Mouse (Mus musculus) liver, embryonic 13.5 days (tissue): ENCODE measurements around the gene Dclk1. TPM values are rescaled to one million over a fixed set of nuclear protein-coding genes. Genes with fewer than 3 reads are reported as not detected.
A peak's percentile ranks its signal among the peaks of the same experiment; 100 is the strongest.

ENCODE experiments used
- ATAC-seq: fragments of 200-750 bp; cut with Nextera tagmentation; 2 replicates; pipeline ENCODE4 v1.8.0; 2017; ENCODE audit warnings: low read depth, mild to moderate bottlenecking, moderate number of reproducible peaks, moderate library complexity
- DNase-seq: peaks from one replicate; pipeline ENCODE4 v3.0.0; 2022
- H3K27ac ChIP-seq: fragments of 300-500 bp; sonication (generic); 2 replicates; pipeline ENCODE4 v1.5.1; 2015; ENCODE audit warnings: moderate library complexity, mild to moderate bottlenecking, inconsistent platforms
- H3K27me3 ChIP-seq: fragments of 300-500 bp; sonication (generic); 2 replicates; pipeline ENCODE4 v1.6.1; 2015; ENCODE audit warnings: mild to moderate bottlenecking, inconsistent platforms
- H3K36me3 ChIP-seq: fragments of 300-500 bp; sonication (generic); 2 replicates; pipeline ENCODE4 v1.6.1; 2015; ENCODE audit warnings: mild to moderate bottlenecking, inconsistent platforms
- H3K4me1 ChIP-seq: fragments of 300-500 bp; sonication (generic); replicated peaks from 2 replicates; pipeline ENCODE4 v1.6.1; 2015; ENCODE audit warnings: inconsistent platforms
- H3K4me2 ChIP-seq: fragments of 300-500 bp; sonication (generic); 2 replicates; pipeline ENCODE4 v1.6.1; 2015; ENCODE audit warnings: inconsistent platforms, mild to moderate bottlenecking, moderate library complexity
- H3K4me3 ChIP-seq: fragments of 300-500 bp; sonication (generic); replicated peaks from 2 replicates; pipeline ENCODE4 v1.5.1; 2015; ENCODE audit warnings: mild to moderate bottlenecking, inconsistent platforms
- H3K9ac ChIP-seq: fragments of 300-500 bp; sonication (generic); 2 replicates; pipeline ENCODE4 v1.6.1; 2015; ENCODE audit warnings: mild to moderate bottlenecking, inconsistent platforms
- H3K9me3 ChIP-seq: fragments of 300-500 bp; sonication (generic); replicated peaks from 2 replicates; pipeline ENCODE4 v1.6.1; 2016; ENCODE audit warnings: inconsistent platforms
- WGBS: fragments of 180-500 bp; shearing (Covaris S2); methylation state at CpG from one replicate; pipeline ENCODE4 v1.1.7; 2015; ENCODE audit not compliant: insufficient replicate concordance; 5-methylcytosine and 5-hydroxymethylcytosine counted together
- polyA plus RNA-seq: library from polyadenylated mRNA; unstranded; fragments of >200 nt; fragmentation: Nextera tagmentation; extraction: Ambion mirVana; gene quantifications from 2 replicates; pipeline ENCODE4 v1.2.1, GENCODE M21; 2015

Gene Dclk1
- polyA plus RNA-seq, 1 experiment from 2014 or later = 1.1 TPM

DNA sequence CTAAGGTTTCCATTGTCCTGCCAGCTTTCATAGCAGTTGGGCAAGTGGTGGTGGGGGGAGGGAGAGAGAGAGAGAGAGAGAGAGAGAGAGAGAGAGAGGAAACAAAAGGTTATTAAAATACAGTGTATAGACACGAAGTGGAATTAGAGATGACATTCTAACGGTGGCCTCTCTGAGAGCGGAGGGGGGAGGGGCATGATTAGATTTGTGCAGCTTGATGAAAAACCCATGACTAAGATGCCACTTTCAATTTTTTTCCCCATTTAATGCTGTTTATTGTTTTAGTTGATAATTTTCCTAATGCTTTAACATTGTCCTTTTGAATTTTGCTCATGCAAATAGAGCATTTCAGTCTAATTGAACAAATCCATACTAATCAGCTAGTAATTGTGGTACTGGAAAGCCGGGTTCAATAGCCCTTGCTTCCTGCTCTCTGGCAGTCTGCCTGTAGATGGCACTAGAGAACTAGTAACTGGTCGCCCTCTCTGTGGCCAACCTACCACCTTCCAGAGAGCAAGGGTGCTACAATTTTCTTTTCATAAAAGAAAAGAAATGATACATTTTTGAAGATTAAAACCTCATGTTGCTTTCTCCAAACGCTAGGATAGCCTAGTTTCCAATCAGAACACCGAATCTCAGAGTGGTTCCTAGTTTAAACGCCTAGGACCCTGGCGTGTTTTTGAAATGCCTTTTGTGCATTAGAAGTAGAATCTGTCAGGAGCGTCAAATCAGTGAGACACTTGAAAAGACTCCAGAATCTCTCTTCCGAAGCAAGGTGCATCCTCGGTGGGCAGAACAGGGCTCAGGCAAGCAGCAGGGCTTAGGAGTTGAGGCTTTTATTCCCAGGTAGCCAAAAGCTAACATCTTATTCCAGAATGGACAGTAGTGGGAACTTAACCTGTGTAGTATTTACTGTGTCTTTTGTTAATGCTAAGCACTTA, 278.3 kb downstream of the Dclk1 start:
- Histone ChIP-seq H3K27ac (no peak overlapping the region), H3K36me3 (no peaks in the 10 kb centered on the region), H3K9me3 (no peaks in the 10 kb centered on the region), H3K4me2 (no peak overlapping the region), H3K27me3 (no peaks in the 10 kb centered on the region), H3K4me3 (no peak overlapping the region), H3K9ac (no peak overlapping the region), H3K4me1 (no peaks in the 10 kb centered on the region)
- WGBS = 31% methylated on average over 12 of the region's 12 CpGs
- ATAC-seq (no peak), DNase-seq (peak; percentile 5)

DNA sequence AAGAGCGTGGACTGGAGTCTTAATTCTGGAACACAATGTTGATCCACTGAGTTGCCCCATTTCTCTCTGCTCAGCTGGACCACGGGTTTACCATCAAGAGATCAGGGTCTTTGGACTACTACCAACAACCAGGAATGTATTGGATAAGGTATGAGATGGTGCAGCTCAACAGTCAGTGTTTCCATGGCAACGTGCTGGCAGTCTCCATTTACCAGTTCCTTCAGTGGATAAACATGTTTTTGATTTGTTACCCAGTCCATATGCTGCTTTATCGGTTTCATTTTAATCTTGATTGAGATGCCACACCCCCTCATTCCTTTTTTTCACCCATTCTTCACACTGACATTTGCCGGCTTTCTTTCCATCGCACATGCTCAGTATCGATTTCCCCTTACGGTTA, 279.6 kb downstream of the Dclk1 start:
- Histone ChIP-seq H3K27me3 (no peaks in the 10 kb centered on the region), H3K27ac (no peak overlapping the region), H3K36me3 (no peaks in the 10 kb centered on the region), H3K4me1 (no peaks in the 10 kb centered on the region; the same call in 1 of the 2 replicates), H3K4me2 (no peak overlapping the region), H3K4me3 (no peak overlapping the region), H3K9me3 (no peaks in the 10 kb centered on the region), H3K9ac (no peak overlapping the region)
- 70% methylated on average over 8 of the region's 8 CpGs for WGBS
- no peak for ATAC-seq
- DNase-seq = no peak

DNA sequence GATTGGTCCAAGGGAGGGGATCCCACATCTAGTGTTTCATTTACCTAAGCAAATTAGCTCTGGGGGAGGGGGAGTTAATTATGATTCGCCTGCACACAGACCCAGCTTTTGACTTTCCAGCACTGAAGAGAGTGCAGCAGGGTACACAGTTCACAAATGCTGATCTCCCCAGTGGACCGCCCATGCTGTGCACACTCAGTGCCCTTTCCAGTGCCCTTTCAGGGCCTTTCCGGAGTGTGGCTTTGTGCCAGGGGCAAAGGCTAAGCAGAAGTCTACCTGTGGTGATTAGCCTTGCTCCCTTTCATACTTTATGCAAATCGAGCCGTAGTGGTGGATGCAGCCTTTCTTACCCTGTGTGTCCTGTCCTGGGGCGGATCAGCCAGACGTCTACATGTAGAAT, 281.1 kb downstream of the Dclk1 start:
- Histone ChIP-seq H3K27ac (no peak overlapping the region), H3K27me3 (no peaks in the 10 kb centered on the region), H3K4me2 (no peak overlapping the region), H3K4me1 (no peaks in the 10 kb centered on the region; the same call in 1 of the 2 replicates), H3K9me3 (no peaks in the 10 kb centered on the region), H3K36me3 (no peaks in the 10 kb centered on the region), H3K4me3 (no peak overlapping the region), H3K9ac (no peak overlapping the region)
- no peak for DNase-seq
- 0 out of 2 replicates have a peak, but pooled peaks have one; percentile 20 for ATAC-seq
- WGBS = 64% methylated on average over 7 of the region's 7 CpGs

DNA sequence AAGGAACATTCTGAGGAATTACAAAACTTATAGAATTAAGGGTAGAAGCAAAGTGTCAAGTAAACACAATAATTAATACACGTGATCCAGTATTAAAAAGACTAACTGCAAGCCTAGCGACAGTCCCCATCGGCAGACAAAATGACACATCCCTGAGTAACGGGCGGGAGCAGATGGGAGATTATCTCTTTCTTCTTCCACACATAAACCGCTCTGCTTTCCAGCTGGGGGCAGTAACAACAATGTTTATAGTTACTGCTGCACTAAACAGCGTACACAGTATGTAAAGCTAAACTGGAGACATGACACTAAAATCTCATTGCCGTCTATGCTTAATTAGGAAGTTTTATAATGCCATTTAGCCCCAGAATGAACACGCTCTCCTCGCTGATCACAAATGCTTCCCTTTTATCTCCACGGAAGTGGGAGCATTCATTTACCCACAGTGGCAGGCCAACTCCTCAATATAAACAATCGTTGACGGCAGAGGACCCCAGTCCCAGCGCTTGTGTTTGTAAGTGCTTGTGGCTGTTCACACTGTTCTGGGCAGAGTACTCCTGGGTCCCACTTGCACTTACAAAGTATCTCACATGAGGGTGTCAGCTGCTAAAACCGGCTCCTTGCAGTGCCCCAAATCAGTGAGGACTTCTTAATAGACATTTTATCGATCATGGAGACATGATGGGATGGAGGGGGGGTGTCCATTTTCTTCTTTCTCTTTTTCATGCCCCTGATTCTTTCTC, 281.7 kb downstream of the Dclk1 start:
- WGBS = 40% methylated on average over 16 of the region's 16 CpGs
- H3K4me1 ChIP-seq = no peaks in the 10 kb centered on the region; the same call in 1 of the 2 replicates
- DNase-seq (no peak), ATAC-seq (no peak)
- H3K4me3 ChIP-seq = no peak overlapping the region
- H3K27ac ChIP-seq = no peak overlapping the region
- no peak overlapping the region for H3K4me2 ChIP-seq
- no peaks in the 10 kb centered on the region for H3K36me3 ChIP-seq
- no peaks in the 10 kb centered on the region for H3K27me3 ChIP-seq
- H3K9ac ChIP-seq = no peak overlapping the region
- no peaks in the 10 kb centered on the region for H3K9me3 ChIP-seq

DNA sequence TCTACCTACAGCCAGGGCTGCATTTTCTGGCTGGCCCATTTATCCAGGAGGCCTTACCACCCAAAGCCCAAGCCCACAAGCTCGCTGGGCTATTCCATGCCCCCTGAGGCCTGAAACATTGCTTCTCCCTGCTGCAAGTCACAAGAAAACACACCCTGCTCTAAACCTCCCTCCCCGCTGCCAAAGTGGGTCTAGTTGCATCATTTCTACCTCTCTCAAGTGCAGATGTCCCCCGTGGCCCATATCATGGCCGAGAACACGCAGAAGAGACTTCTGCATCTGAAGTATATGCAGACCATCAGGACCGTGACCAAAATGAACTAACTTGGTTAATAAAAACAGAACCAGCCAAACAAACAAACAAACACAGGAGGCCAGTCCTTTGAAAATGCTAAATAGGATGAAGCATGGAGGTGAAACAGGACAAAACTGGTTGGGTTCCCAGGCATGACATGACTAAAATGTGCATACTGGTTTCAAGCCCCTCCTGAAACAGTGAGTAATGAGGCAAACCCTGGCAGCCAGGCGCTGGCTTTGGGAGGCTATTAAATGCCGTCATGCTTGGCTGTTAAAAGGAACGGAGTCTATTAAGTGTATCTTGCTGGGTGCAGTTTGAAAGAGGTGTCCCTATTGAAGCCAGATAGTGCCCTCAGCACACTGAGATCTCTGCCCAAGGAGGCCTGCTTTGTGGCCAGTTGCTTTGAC, 282.5 kb downstream of the Dclk1 start:
- H3K4me1 ChIP-seq = no peaks in the 10 kb centered on the region; the same call in 1 of the 2 replicates
- no peaks in the 10 kb centered on the region for H3K36me3 ChIP-seq
- H3K27ac ChIP-seq = no peak overlapping the region
- ATAC-seq = no peak
- no peaks in the 10 kb centered on the region for H3K27me3 ChIP-seq
- no peak overlapping the region for H3K4me2 ChIP-seq
- no peak overlapping the region for H3K9ac ChIP-seq
- WGBS = 74% methylated on average over 9 of the region's 9 CpGs
- H3K4me3 ChIP-seq = no peak overlapping the region
- DNase-seq = no peak
- no peaks in the 10 kb centered on the region for H3K9me3 ChIP-seq

DNA sequence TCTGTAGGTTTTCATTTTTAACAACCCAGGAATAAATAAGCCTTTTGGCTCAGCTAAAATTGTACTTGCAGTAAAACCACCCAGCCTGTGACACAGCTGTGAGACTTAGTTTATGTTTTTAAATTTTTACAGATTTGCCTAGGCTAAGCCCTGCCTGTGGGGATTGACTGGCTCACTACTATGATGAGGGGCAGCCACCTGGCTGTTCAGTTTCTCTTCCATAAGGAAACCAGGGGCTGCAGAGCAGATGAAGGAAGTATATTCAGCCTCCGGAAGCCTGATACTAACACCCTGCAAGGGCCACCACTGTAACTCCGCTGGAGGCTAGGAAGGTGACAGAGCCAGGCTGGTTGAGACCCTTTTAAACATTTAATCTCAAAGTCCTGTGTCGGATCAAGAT, 284.3 kb downstream of the Dclk1 start:
- ATAC-seq (no peak), DNase-seq (no peak)
- no peaks in the 10 kb centered on the region for H3K36me3 ChIP-seq
- H3K4me2 ChIP-seq = no peak overlapping the region
- no peaks in the 10 kb centered on the region; the same call in 1 of the 2 replicates for H3K4me1 ChIP-seq
- WGBS = 41% methylated on average over 3 of the region's 3 CpGs
- no peaks in the 10 kb centered on the region for H3K9me3 ChIP-seq
- no peak overlapping the region for H3K9ac ChIP-seq
- H3K27me3 ChIP-seq = no peaks in the 10 kb centered on the region
- H3K4me3 ChIP-seq = no peak overlapping the region
- no peak overlapping the region for H3K27ac ChIP-seq

DNA sequence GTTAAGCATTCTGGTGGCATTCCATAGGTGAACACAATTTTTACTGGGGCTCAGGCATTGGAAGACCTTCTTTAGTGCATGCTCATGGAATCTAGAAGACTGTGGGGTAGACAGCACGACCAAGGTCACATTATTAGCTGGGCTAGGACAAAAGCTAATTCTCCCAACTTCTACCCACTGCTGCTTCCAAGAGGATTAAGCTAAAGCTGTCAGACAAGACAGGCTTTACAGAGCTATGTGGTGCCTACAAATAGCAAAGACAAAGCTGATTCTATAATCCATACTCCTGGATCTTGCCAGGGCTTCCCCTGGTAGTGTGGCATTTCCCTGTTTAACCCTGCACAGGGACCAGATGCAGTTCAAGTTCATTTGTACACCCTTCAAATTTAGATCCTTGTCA, 285.4 kb downstream of the Dclk1 start:
- no peaks in the 10 kb centered on the region for H3K9me3 ChIP-seq
- no peaks in the 10 kb centered on the region for H3K27me3 ChIP-seq
- DNase-seq (no peak), ATAC-seq (no peak)
- H3K4me1 ChIP-seq = no peaks in the 10 kb centered on the region; the same call in 1 of the 2 replicates
- no peak overlapping the region for H3K9ac ChIP-seq
- H3K4me3 ChIP-seq = no peak overlapping the region
- H3K4me2 ChIP-seq = no peak overlapping the region
- WGBS = 32% methylated on average over 1 of the region's 1 CpGs
- no peaks in the 10 kb centered on the region for H3K36me3 ChIP-seq
- no peak overlapping the region for H3K27ac ChIP-seq

DNA sequence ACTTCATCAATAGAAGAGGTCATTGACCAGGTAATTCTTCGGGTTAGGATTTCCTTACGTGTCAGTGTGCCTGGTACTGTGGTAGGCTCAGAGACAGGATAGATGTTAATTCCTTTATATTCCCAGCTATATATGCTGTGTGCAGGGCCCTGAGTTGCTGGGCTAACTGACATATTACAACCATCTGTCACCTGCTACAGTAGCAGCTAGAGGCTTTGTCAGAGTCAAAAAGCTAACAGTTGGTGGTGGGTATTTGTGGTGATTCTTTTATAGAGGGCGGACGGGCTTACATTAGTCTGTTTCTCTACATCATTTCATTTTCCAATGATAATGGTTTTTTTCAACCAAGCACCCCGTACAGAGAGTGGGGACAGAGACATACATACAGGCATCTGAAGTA, 285.8 kb downstream of the Dclk1 start:
- no peaks in the 10 kb centered on the region for H3K9me3 ChIP-seq
- 74% methylated on average over 5 of the region's 5 CpGs for WGBS

DNA sequence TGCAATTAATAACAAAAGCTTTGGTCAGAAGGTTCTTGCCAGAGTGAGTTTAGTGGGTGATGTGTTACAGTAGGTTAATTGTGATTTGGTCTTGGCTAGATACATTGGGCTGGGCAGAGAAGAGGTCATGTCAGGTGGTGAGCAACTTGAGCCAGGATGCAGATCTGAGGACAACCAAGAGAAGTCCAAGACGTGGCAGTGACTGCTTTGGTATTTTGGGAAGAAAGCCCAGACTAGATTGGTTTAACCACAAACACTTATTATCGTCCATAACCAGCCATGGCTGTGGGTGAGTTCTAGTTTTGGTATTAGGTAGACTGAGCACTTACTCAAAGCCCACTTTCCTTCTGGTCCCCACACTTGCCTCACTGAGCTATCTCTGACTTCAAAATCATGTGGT, 287.2 kb downstream of the Dclk1 start:
- ATAC-seq = no peak
- Histone ChIP-seq H3K4me1 (no peaks in the 10 kb centered on the region; the same call in 1 of the 2 replicates), H3K4me2 (no peak overlapping the region), H3K9ac (no peak overlapping the region), H3K27ac (no peak overlapping the region), H3K9me3 (no peaks in the 10 kb centered on the region), H3K36me3 (no peaks in the 10 kb centered on the region), H3K4me3 (no peak overlapping the region), H3K27me3 (no peaks in the 10 kb centered on the region)
- 27% methylated on average over 2 of the region's 2 CpGs for WGBS
- no peak for DNase-seq

More for the DNA sequence above, 285.8 kb downstream of the Dclk1 start:
- Histone ChIP-seq H3K4me1 (no peaks in the 10 kb centered on the region; the same call in 1 of the 2 replicates), H3K4me3 (no peak overlapping the region), H3K4me2 (no peak overlapping the region), H3K9ac (no peak overlapping the region), H3K36me3 (no peaks in the 10 kb centered on the region), H3K27ac (no peak overlapping the region), H3K27me3 (no peaks in the 10 kb centered on the region)
- no peak for ATAC-seq
- no peak for DNase-seq

DNA sequence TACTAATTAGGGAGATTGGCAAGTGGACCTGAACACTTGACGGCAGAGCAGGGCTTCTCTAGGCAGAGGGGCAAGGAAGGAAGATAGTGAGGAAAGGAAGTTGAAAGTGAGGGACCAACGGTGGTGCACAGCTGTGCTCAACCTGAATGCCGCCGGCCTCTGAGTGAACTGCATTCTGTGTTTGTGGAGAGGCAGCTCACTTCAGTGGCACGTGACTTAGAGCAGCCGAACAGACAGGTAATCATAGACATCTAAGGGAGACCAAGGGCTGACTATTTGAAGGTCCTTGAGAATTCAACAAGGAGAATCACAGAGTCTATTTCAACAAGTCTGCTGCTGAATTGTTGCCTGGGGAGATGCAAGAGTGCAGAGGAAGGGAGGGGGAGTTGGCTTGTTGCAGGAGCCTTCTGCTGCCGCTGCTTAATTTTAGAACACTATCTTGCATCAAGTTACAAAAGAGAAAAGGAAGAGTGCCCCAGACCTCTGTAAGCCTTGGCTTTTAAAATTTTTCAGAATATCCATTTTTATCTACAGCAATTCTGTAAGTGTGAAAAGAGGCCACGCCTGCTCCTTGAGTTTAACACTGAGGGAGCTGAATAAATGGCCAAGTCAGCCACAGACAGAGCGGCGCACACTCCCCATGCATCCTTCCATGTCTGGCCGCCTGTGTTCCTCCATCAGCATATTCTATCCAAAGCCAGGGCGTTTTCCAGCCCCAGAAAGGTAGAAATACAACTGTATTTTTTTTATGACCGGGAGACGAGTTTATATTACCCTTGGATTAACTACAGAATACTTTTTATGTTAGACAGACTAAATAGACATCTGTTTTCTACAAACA, 289.3 kb downstream of the Dclk1 start:
- ATAC-seq (no peak), DNase-seq (no peak)
- H3K9me3 ChIP-seq = no peaks in the 10 kb centered on the region
- no peak overlapping the region for H3K9ac ChIP-seq
- H3K4me2 ChIP-seq = no peak overlapping the region
- no peaks in the 10 kb centered on the region for H3K36me3 ChIP-seq
- no peaks in the 10 kb centered on the region for H3K27me3 ChIP-seq
- H3K4me3 ChIP-seq = no peak overlapping the region
- no peak overlapping the region for H3K27ac ChIP-seq
- WGBS = 55% methylated on average over 14 of the region's 14 CpGs
- no peaks in the 10 kb centered on the region; the same call in 1 of the 2 replicates for H3K4me1 ChIP-seq
